Mouse (Mus musculus) testis, adult 2 months (tissue): ENCODE measurements around the gene Shroom3. TPM values are rescaled to one million over a fixed set of nuclear protein-coding genes. Genes with fewer than 3 reads are reported as not detected.

Experiments
- H3K27ac ChIP-seq: fragments of 200-500 bp; 2 replicates; pipeline ENCODE4 v1.5.1; 2012; ENCODE audit warnings: low read depth, low read length; ENCODE audit not compliant: control insufficient read depth, insufficient read depth
- H3K27me3 ChIP-seq: fragments of 200-500 bp; 2 replicates; pipeline ENCODE4 v1.6.1; 2012; ENCODE audit warnings: mild to moderate bottlenecking, low read length, moderate library complexity; ENCODE audit not compliant: control insufficient read depth, insufficient read depth
- H3K36me3 ChIP-seq: fragments of 200-500 bp; 2 replicates; pipeline ENCODE4 v1.6.1; 2012; ENCODE audit warnings: mild to moderate bottlenecking, low read length; ENCODE audit not compliant: control insufficient read depth, insufficient read depth
- H3K4me1 ChIP-seq: fragments of 200-500 bp; 2 replicates; pipeline ENCODE4 v1.6.1; 2012; ENCODE audit warnings: low read length; ENCODE audit not compliant: control insufficient read depth, insufficient read depth
- H3K4me3 ChIP-seq: fragments of 200-500 bp; 2 replicates; pipeline ENCODE4 v1.5.1; 2012; ENCODE audit warnings: low read depth, mild to moderate bottlenecking, low read length, moderate library complexity, mixed read lengths; ENCODE audit not compliant: control insufficient read depth
- CTCF ChIP-seq: fragments of 200-500 bp; IDR thresholded peaks from 2 replicates; pipeline ENCODE4 v1.5.1; 2012; ENCODE audit warnings: low read depth, mild to moderate bottlenecking, inconsistent platforms, low read length, moderate library complexity; ENCODE audit not compliant: control insufficient read depth, insufficient read depth, insufficient replicate concordance
- POLR2A ChIP-seq: fragments of 200-500 bp; IDR thresholded peaks from 2 replicates; pipeline ENCODE4 v1.6.1; 2012; ENCODE audit warnings: low read depth, mild to moderate bottlenecking, inconsistent platforms, low read length, moderate library complexity; ENCODE audit not compliant: control insufficient read depth
- polyA plus RNA-seq: library from polyadenylated mRNA; depleted of rRNA; stranded (reverse); fragments of >200 nt; gene quantifications from 2 replicates; pipeline ENCODE4 v1.2.3, GENCODE M21; 2012

The Shroom3 gene
- polyA plus RNA-seq, 1 experiment, result 25.6 TPM

GRCm38 (mm10) chr5:92698837-92699529, 15.7 kb downstream of the Shroom3 start:
- TF ChIP-seq CTCF (no peak), POLR2A (no peak)
- no peak overlapping the region for H3K27ac ChIP-seq

GRCm38 (mm10) chr5:92701750-92702149, 18.5 kb downstream of the Shroom3 start:
- H3K27me3 ChIP-seq, result no peaks in the 10 kb centered on the region
- no peak overlapping the region for H3K27ac ChIP-seq
- no peaks in the 10 kb centered on the region for H3K36me3 ChIP-seq
- H3K4me3 ChIP-seq, result no peak overlapping the region
- H3K4me1 ChIP-seq, result no peaks in the 10 kb centered on the region
- no peak for TF ChIP-seq POLR2A
- TF ChIP-seq CTCF, result no peak

More at GRCm38 (mm10) chr5:92698837-92699529, 15.7 kb downstream of the Shroom3 start:
- Histone ChIP-seq H3K4me3 (no peak overlapping the region), H3K27me3 (no peaks in the 10 kb centered on the region), H3K36me3 (no peaks in the 10 kb centered on the region), H3K4me1 (no peaks in the 10 kb centered on the region)

DNA sequence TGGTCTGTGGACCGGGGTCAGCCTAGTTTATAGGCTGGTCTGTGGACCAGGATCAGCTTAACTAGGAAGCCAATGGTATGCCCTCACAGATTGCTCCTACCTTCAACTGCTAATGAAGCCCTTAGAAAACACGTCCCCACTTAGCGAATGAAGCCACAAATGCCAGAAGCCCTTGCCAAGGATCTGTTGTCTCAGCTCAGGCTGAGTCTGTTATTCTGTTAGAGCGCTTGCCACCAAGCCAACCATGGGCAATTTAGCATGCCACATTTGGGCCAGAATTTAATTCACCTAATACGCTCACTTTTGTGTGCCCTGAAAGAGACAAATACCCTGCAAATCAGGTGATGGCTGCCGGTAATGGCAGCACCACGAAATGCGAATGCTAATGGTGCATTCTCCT, 20.4 kb downstream of the Shroom3 start:
- Histone ChIP-seq H3K4me3 (no peak overlapping the region), H3K4me1 (no peaks in the 10 kb centered on the region)
- TF ChIP-seq POLR2A (no peak), CTCF (no peak)

GRCm38 (mm10) chr5:92707921-92708491, 24.8 kb downstream of the Shroom3 start:
- Histone ChIP-seq H3K27ac (no peak overlapping the region), H3K27me3 (no peaks in the 10 kb centered on the region), H3K4me1 (no peaks in the 10 kb centered on the region), H3K36me3 (no peaks in the 10 kb centered on the region), H3K4me3 (peak overlapping the region; percentile 57)
- no peak for TF ChIP-seq POLR2A

More for the DNA sequence above, 20.4 kb downstream of the Shroom3 start:
- Histone ChIP-seq H3K27ac (no peak overlapping the region), H3K27me3 (no peaks in the 10 kb centered on the region), H3K36me3 (no peaks in the 10 kb centered on the region)

DNA sequence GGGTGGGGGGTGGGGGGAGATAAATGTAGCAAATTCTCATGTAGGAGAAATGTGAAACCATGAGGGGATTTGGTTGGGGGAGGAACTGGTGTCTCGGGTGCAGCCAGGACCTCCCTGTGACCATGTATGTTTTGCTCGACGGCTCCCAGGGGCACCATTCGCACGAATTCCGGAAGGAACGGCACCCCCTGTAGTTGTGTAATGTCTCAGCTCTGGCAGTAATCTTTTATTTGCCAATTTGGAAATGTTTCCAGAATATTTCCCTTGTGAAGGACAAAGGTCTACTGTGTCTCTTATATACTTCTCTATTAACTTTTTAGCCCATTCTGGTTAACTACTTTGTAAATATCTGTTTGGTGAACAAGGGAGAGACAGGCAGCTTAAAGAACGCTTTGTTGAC, 27.5 kb downstream of the Shroom3 start:
- Histone ChIP-seq H3K27me3 (no peaks in the 10 kb centered on the region), H3K36me3 (no peaks in the 10 kb centered on the region), H3K4me1 (no peaks in the 10 kb centered on the region), H3K4me3 (peak overlapping the region; percentile 13; the same call in 1 of the 2 replicates), H3K27ac (no peak overlapping the region)
- no peak for TF ChIP-seq CTCF
- no peak for TF ChIP-seq POLR2A

DNA sequence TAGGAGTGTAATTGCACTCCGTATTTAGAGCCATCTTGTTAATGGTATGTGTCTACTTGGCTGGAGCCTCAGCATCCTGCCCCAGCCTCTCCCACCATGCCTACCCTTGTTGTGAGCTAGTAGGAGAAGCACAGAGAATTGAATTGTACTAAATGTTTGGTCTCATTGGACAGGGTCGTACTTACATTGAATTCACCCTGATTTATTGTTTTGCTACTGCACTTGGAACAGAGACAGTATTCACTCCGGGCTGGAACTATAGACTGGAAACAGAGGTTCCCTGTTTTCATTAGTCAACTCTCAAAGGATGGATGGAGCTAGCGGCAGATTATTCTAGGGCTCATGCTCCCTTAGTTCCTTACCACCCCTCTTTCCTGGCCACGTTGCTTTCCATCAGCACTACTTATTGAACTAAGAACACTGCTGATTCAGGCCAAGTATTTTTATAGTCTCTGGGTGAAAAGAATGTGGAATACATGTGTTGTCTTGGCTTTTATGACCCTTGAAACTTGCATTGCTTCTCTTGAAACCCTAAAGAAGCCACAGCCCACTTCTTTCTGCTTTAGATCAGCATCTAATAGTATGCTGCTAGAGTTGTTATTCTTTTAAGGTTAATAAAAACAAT, 28.5 kb downstream of the Shroom3 start:
- Histone ChIP-seq H3K27me3 (no peaks in the 10 kb centered on the region), H3K36me3 (no peaks in the 10 kb centered on the region), H3K4me3 (no peak overlapping the region), H3K4me1 (no peaks in the 10 kb centered on the region), H3K27ac (no peak overlapping the region)
- TF ChIP-seq POLR2A (no peak), CTCF (no peak)

DNA sequence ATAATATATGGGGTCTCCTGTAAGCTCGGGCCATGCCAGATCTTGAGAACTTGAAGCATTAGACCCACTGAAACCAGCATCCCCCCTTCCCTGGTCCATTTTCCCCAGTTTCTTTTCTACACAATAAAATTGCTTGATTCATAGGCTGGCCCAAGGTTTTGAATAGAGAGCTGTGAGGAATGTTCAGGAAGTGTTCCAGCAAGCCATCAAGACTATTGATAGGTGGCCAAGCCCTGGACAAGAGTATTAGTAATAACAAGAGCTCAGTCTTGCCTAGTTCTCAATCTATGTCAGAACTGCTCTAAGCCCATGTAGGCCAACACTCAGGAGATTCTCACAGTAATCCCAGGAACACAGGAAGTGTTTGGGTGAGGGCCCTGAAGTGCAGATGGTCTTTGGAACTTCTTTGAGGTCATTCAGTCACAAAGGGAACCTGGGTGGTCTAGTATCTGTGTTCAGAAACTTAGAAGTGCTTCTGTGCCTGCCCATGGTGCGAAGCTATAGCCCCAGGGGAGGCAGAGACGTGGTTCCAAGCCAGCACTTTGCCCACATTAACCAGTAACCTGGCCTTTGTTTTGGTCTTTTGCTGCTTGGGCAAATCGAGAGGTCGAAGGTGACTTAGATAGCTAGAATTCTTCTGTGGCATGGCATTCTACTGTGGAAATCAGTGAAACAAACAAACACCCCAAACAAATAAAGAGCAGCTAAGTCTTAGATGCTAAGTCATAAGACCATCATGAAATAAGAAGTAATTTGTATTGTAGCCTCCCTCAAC, 29.6 kb downstream of the Shroom3 start:
- TF ChIP-seq CTCF (no peak), POLR2A (no peak)
- no peak overlapping the region for H3K27ac ChIP-seq
- no peaks in the 10 kb centered on the region for H3K4me1 ChIP-seq
- no peaks in the 10 kb centered on the region for H3K27me3 ChIP-seq
- H3K4me3 ChIP-seq, result no peak overlapping the region
- no peaks in the 10 kb centered on the region for H3K36me3 ChIP-seq
